Mouse (Mus musculus) kidney, adult 11 months (tissue): ENCODE results near the gene Ints5.
"Not testable (repeated sequence)": the region's sequence is repeated elsewhere in the genome, so short reads cannot be mapped to it uniquely, and the experiment has no call there.

Experiments
- DNase-seq: peaks from one replicate; pipeline ENCODE4 v3.0.0; 2022

Ints5 gene

GRCm38 (mm10) chr19:8892829-8893766 is at the start of gene Ints5:
TSS of gene Ints5 (plus strand) at chr19:8893005.
- peak; percentile 75 for DNase-seq

- peak; percentile 44 for DNase-seq
Observed at GRCm38 (mm10) chr19:8844371-8845129, 48.3 kb upstream of the Ints5 start.

- no peak for DNase-seq
Observed at GRCm38 (mm10) chr19:8848356-8848755, 44.4 kb upstream of the Ints5 start.

- no peak for DNase-seq
Observed at GRCm38 (mm10) chr19:8850402-8850901, 42.4 kb upstream of the Ints5 start, which contains the start of gene Lrrn4cl. TSS of gene Lrrn4cl (plus strand) at chr19:8850768.

GRCm38 (mm10) chr19:8851639-8852038 is 41.2 kb upstream of the Ints5 start:
- no peak for DNase-seq

- DNase-seq = no peak
Observed at GRCm38 (mm10) chr19:8852236-8852928, 40.4 kb upstream of the Ints5 start.

- no peak for DNase-seq
Observed at GRCm38 (mm10) chr19:8853117-8853516, 39.7 kb upstream of the Ints5 start.

- peak; percentile 45 for DNase-seq
Observed at GRCm38 (mm10) chr19:8857689-8858088, 35.1 kb upstream of the Ints5 start.

GRCm38 (mm10) chr19:8859018-8859417 is 33.8 kb upstream of the Ints5 start:
- DNase-seq = no peak

- DNase-seq = no peak
Observed at GRCm38 (mm10) chr19:8864265-8864664, 28.5 kb upstream of the Ints5 start.

GRCm38 (mm10) chr19:8870381-8870780 is 22.4 kb upstream of the Ints5 start:
- DNase-seq = not testable (repeated sequence)

GRCm38 (mm10) chr19:8870838-8871237 is 22.0 kb upstream of the Ints5 start:
- no peak for DNase-seq

- DNase-seq = peak; percentile 98
Observed at GRCm38 (mm10) chr19:8871267-8872186, 21.3 kb upstream of the Ints5 start, which contains the start of gene Ubxn1. TSS of gene Ubxn1 (plus strand) at chr19:8871496.

- no peak for DNase-seq
Observed at GRCm38 (mm10) chr19:8872266-8872840, 20.5 kb upstream of the Ints5 start.

- no peak for DNase-seq
Observed at GRCm38 (mm10) chr19:8875031-8875430, 17.8 kb upstream of the Ints5 start.

- DNase-seq = peak; percentile 91
Observed at GRCm38 (mm10) chr19:8880311-8881033, 12.3 kb upstream of the Ints5 start, which contains the start of gene Uqcc3. TSS of gene Uqcc3 (minus strand) at chr19:8880923.

GRCm38 (mm10) chr19:8881034-8881392 is 11.8 kb upstream of the Ints5 start:
- no peak for DNase-seq

GRCm38 (mm10) chr19:8883616-8884015 is 9.2 kb upstream of the Ints5 start, which contains the start of the genes Lbhd1 and Gm49403:
TSS of gene Lbhd1 (plus strand) at chr19:8883732.
TSS of gene Gm49403 (plus strand) at chr19:8883930.
- DNase-seq = no peak

GRCm38 (mm10) chr19:8886916-8887584 is 5.8 kb upstream of the Ints5 start:
- no peak for DNase-seq
